Comparison of ENCODE assay signal across 8 mouse cellular contexts in the genomic region with DNA sequence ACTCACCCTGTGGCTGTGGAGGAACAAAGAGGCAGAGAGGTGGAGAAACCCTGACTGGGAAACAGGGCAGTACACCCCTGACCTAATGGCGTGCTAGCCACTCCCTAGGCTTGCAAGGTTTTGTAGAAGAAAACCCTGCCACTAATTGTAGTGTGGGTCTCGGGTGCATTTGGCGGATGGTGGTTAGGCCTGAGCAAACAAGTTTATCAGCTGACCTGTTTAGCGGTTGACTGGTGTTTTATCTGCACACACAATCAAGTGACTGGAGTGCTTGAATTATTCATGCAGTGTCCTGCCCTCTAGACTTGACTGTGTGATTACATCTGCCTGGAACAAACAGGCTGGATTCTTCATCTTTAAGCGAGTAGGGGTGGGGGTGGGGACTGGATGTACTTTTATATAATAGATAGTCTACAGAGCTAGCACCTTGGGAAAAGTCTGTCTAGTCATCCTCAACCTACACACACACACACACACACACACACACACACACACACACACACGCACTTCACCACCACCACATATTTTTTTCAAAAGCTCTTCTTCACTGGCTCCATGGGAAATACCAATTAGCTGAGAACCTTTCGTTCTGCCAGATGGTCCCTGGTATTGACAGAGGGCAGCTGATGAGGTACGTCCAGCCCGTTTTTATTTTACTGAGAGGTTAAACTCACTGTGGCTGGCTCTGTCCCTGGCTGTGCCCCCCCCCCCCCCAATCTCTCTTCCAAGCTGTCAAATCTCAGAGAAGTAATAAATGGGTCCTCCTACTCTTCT. TPM values are rescaled to one million over a fixed set of nuclear protein-coding genes. Genes with fewer than 3 reads are reported as not detected.
A peak's percentile ranks its signal among the peaks of the same experiment; 100 is the strongest.
DNase-seq lines count a peak whose midpoint lies in the region; ATAC-seq and TF ChIP-seq lines count a peak whose summit lies in the region.

No protein-coding gene starts in this region.

- peaks cover 88% of the 10 kb centered on the region for H3K79me2 ChIP-seq in C2C12 (ENCODE audit: control insufficient read depth, insufficient read depth)

- intact Hi-C loops in left cerebral cortex, postnatal 36 days (cut with DNase I): loop anchor here (10.0 kb wide), 3 partner anchors 137 to 487 kb away; no protein-coding TSS in a partner anchor

- peak; percentile 76 for DNase-seq in R1 (ENCODE audit: low read depth, low spot score)
- no peak for DNase-seq in liver, embryonic 11.5 days (ENCODE audit: low spot score)
- DNase-seq in testis, postnatal 14 days (ENCODE audit: low spot score): no peak
- no peak for DNase-seq in left cerebral cortex, postnatal 36 days (ENCODE audit: low spot score in 2 of 2)

- H3K4me3 ChIP-seq in C2C12 (ENCODE audit: insufficient read depth, poor library complexity, severe bottlenecking): no peak overlapping the region
- peak overlapping the region; percentile 90 for H3K4me3 ChIP-seq in hindbrain, embryonic 13.5 days
- H3K4me3 ChIP-seq in liver, embryonic 11.5 days (ENCODE audit: low read depth, low read length): no peak overlapping the region
- 0 out of 2 replicates have a peak overlapping the region, but pooled peaks have one; percentile 3 for H3K4me3 ChIP-seq in stomach, embryonic 14.5 days (ENCODE audit: low read depth, low read length)

- H3K9me3 ChIP-seq in hindbrain, embryonic 13.5 days: no peaks in the 10 kb centered on the region
- no peaks in the 10 kb centered on the region for H3K9me3 ChIP-seq in liver, embryonic 11.5 days (ENCODE audit: control insufficient read depth, low read length)
- no peaks in the 10 kb centered on the region for H3K9me3 ChIP-seq in stomach, embryonic 14.5 days (ENCODE audit: control insufficient read depth, low read depth, low read length)

- H3ac ChIP-seq in C2C12 (ENCODE audit: control insufficient read depth, insufficient read length, low read depth): no peak overlapping the region

- ATAC-seq in hindbrain, embryonic 13.5 days (ENCODE audit: low FRiP score): 0 out of 2 replicates have a peak, but pooled peaks have one; percentile 6
- ATAC-seq in liver, embryonic 11.5 days (replicated peaks; ENCODE audit: low FRiP score): no peak
- peak; percentile 43 for ATAC-seq in stomach, embryonic 14.5 days (ENCODE audit: insufficient number of reproducible peaks, insufficient read depth, low FRiP score, low read depth)
- ATAC-seq in frontal cortex, adult (ENCODE audit: low TSS enrichment): no peak

- WGBS in hindbrain, embryonic 13.5 days: 6% methylated on average over 9 of the region's 9 CpGs
- 37% methylated on average over 9 of the region's 9 CpGs for WGBS in liver, embryonic 11.5 days
- WGBS in stomach, embryonic 14.5 days: 33% methylated on average over 9 of the region's 9 CpGs

- H3K4me2 ChIP-seq in hindbrain, embryonic 13.5 days: peak overlapping the region; percentile 96
- peak overlapping the region; percentile 31 for H3K4me2 ChIP-seq in liver, embryonic 11.5 days
- peak overlapping the region; percentile 27 for H3K4me2 ChIP-seq in stomach, embryonic 14.5 days (replicated peaks; ENCODE audit: low read depth, low read length)

- H3K9ac ChIP-seq in hindbrain, embryonic 13.5 days: peak overlapping the region; percentile 72
- H3K9ac ChIP-seq in liver, embryonic 11.5 days (ENCODE audit: low read depth, low read length): no peak overlapping the region
- H3K9ac ChIP-seq in stomach, embryonic 14.5 days (replicated peaks; ENCODE audit: low read depth, low read length): no peak overlapping the region; the same call in 1 of the 2 replicates

- peak overlapping the region; percentile 84 for H3K27ac ChIP-seq in hindbrain, embryonic 13.5 days
- no peak overlapping the region for H3K27ac ChIP-seq in liver, embryonic 11.5 days (ENCODE audit: low read depth, low read length)
- H3K27ac ChIP-seq in stomach, embryonic 14.5 days (ENCODE audit: low read length): peak overlapping the region; percentile 69

- TF ChIP-seq CTCF in C2C12 (IDR thresholded peaks at IDR 0.05; ENCODE audit: control insufficient read depth, insufficient read depth, insufficient read length): no peak

- H3K27me3 ChIP-seq in C2C12 (ENCODE audit: control insufficient read depth, insufficient read depth, insufficient read length): no peaks in the 10 kb centered on the region
- H3K27me3 ChIP-seq in hindbrain, embryonic 13.5 days: peaks cover 7% of the 10 kb centered on the region; the same call in 1 of the 2 replicates
- H3K27me3 ChIP-seq in liver, embryonic 11.5 days (replicated peaks; ENCODE audit: control insufficient read depth, insufficient read depth, low read length): peaks cover 7% of the 10 kb centered on the region; the same call in 1 of the 2 replicates
- H3K27me3 ChIP-seq in stomach, embryonic 14.5 days (ENCODE audit: control insufficient read depth, insufficient read depth, low read length): no peaks in the 10 kb centered on the region

- H3K79me3 ChIP-seq in C2C12 (ENCODE audit: low read depth): peaks cover 56% of the 10 kb centered on the region

- H3K4me1 ChIP-seq in hindbrain, embryonic 13.5 days (replicated peaks): peaks cover 90% of the 10 kb centered on the region
- H3K4me1 ChIP-seq in liver, embryonic 11.5 days (replicated peaks; ENCODE audit: control insufficient read depth, insufficient read depth, low read length): peaks cover 71% of the 10 kb centered on the region
- H3K4me1 ChIP-seq in stomach, embryonic 14.5 days (ENCODE audit: control insufficient read depth, insufficient read depth, low read length): peaks cover 61% of the 10 kb centered on the region

- peaks cover 59% of the 10 kb centered on the region for H3K36me3 ChIP-seq in C2C12 (ENCODE audit: control insufficient read depth, insufficient read depth)
- peaks cover 27% of the 10 kb centered on the region for H3K36me3 ChIP-seq in hindbrain, embryonic 13.5 days
- H3K36me3 ChIP-seq in liver, embryonic 11.5 days (ENCODE audit: control insufficient read depth, insufficient read depth, low read length): 0 out of 2 replicates have a peak, but pooled peaks cover 6% of the 10 kb centered on the region
- H3K36me3 ChIP-seq in stomach, embryonic 14.5 days (ENCODE audit: control insufficient read depth, insufficient read depth, low read length): peaks cover 37% of the 10 kb centered on the region

TF ChIP-seq in C2C12, 6 proteins besides CTCF, POLR2A, EP300 and RAD21:
- TF ChIP-seq USF1 (IDR thresholded peaks at IDR 0.05; ENCODE audit: low read depth): peak; percentile 67
- no peak for TF ChIP-seq MYOG (IDR thresholded peaks at IDR 0.05; ENCODE audit: control insufficient read depth, extremely low read depth, insufficient read length)
- TF ChIP-seq FOSL1 (IDR thresholded peaks at IDR 0.05; ENCODE audit: insufficient read depth, low read length, poor library complexity, severe bottlenecking): no peak
- no peak for TF ChIP-seq MAX (IDR thresholded peaks at IDR 0.05)
- TF ChIP-seq MYOD1 (IDR thresholded peaks at IDR 0.05; ENCODE audit: control insufficient read depth, insufficient read length, low read depth): peak; percentile 92
- TF ChIP-seq CEBPB (IDR thresholded peaks at IDR 0.05; ENCODE audit: low read depth): no peak

RNA-seq across cellular contexts. Expression of gene Tle3, which starts 5.7 kb away (rescaled TPM):
- 39.1 TPM for polyA plus RNA-seq in C2C12 (2012; fragmentation: generic; extraction: Trizol)
- 31.0 and 32.3 TPM in 2 replicates for polyA plus RNA-seq in hindbrain, embryonic 13.5 days (2015; fragmentation: Nextera tagmentation; extraction: Ambion mirVana)
- 15.0 and 15.8 TPM in 2 replicates for polyA plus RNA-seq in liver, embryonic 11.5 days (2014; fragmentation: Nextera tagmentation; extraction: Ambion mirVana)
- 31.9 and 32.3 TPM in 2 replicates for polyA plus RNA-seq in stomach, embryonic 14.5 days (2014; fragmentation: Nextera tagmentation; extraction: Ambion mirVana)
- total RNA-seq in left cerebral cortex, postnatal 36 days (2021): 10 to 100 TPM; 57.6 to 67.1 TPM

Comparison
In these comparisons a context has a peak if more than half of its experiments do, and no peak if none do; other contexts are left out.
1. H3K4me3 ChIP-seq: peak in hindbrain, embryonic 13.5 days (single experiment) and stomach, embryonic 14.5 days (single experiment); none in C2C12 (single experiment) and liver, embryonic 11.5 days (single experiment).
2. ATAC-seq: peak in hindbrain, embryonic 13.5 days (single experiment) and stomach, embryonic 14.5 days (single experiment); none in liver, embryonic 11.5 days (single experiment) and frontal cortex, adult (single experiment).
3. H3K4me2 ChIP-seq: peak in every context shown above with its lines; median percentile 96 in hindbrain, embryonic 13.5 days; 31 in liver, embryonic 11.5 days; 27 in stomach, embryonic 14.5 days.